Mouse (Mus musculus) cerebellum, adult 9-11 months (tissue): Measurements from ENCODE around the gene Ocm.
"Not testable (repeated sequence)": the region's sequence is repeated elsewhere in the genome, so short reads cannot be mapped to it uniquely, and the experiment has no call there.

Experiments used
- DNase-seq: peaks from one replicate; pipeline ENCODE4 v3.0.0; 2022

Ocm gene

DNA sequence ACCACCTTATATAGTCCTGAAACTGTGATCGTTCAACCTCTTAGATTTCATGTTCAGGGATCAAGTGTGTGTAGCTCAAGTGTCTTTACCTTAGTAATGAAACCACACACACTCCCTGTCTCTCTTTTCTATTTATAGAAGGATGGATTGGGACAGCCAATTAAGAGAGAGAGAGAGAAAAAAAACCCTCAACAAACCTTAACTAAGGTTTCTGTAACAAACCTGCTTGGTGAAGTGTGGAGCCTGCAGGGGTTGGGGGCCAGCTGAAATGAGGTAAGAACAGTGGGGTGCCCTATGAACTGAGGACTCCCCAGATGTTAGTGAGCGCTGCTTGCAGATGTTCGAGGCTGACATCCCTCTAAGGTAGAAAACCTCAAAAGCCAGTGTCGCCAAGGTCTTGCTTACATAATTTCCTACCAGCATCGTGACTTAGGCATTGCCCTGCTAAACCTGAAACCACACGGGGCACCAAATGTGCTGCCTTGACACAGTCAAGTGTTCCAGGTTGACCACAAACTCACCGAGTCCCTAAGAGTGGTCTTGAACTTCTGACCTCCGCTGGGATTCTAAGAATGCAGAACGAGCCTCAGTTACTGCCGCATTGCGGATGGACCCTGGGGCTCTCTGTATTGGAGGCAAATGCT lies at the start of gene Ocm:
Ocm (minus strand) TSS at position 51 of the 644 bp plus-strand sequence.
- no peak for DNase-seq

DNA sequence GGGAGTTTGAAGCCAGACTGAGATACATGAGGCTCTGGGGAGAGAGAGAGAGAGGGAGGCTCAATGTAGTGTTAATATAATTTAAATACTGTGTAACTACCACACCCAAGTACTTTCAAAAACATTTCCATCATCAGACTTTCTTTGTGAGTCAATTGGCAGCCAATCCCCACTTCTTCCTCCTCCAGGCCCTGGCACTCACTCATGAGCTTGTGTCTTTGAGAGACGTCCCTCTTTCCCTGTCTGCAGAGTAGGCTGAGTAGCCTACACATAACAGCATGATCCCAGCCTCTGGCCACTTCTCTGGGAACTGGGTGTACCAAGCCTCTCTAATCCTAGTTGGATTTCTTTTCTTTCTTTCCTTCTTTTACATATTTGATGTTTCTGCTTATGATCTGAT lies 44.8 kb upstream of the Ocm start:
- no peak for DNase-seq

DNA sequence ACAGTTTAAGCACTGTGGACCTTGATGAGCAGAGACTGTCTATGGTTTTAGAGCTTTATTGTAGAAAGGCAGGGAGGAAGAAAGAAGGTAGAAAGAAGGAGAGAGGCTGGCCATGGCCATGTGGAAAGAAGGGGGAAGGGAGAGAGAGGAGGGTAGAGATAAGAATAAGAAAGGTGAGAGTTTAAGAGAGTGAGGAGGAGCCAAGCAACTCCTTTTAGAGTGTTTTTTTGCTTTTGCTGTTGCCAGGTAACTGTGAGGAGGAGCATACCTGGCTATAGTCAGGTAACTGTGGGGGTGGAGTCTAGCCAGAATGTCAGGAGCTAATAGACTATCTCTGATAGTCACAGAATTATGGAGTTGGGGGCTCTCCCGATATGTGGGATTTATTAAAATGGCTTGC lies 43.6 kb upstream of the Ocm start:
- DNase-seq = no peak

DNA sequence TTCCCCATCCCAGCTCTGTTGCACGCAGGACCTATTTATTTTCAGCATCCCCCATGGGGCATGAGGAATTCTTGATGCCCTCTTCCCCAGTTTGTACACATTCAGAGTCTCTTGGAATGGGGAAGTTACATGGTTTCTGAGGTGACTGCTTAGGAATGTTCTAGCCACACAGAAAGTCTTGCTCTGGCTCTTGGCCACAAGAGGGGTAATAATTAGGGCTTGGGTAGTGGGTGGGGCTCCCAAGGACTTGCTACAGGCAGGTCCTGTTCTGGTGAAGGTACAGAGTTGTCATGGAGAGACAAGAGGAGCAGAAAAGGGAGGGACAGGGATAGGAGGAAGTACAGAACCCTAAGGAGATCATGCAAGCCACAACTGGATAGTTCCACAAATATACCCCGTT lies 39.6 kb upstream of the Ocm start:
- DNase-seq = no peak

DNA sequence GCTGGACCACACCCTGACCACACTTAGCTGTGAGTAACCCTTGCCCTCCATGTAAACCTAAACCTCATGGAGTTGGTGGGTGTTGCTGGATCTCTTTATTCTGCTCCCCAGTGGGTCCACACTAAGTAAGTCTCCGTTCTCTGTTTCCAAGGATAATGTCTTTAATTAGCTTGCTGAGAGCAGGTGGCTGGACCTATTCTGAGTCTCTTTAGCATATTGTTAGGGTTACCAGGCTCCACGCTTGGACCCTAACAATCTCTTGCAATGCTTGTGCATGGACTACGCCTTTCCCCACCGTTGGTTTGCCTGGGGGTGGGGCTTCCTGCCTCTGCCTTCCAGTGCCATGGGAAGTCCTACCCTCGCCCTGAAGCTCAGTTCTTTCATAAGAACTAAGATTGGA lies 37.6 kb upstream of the Ocm start:
- no peak for DNase-seq

DNA sequence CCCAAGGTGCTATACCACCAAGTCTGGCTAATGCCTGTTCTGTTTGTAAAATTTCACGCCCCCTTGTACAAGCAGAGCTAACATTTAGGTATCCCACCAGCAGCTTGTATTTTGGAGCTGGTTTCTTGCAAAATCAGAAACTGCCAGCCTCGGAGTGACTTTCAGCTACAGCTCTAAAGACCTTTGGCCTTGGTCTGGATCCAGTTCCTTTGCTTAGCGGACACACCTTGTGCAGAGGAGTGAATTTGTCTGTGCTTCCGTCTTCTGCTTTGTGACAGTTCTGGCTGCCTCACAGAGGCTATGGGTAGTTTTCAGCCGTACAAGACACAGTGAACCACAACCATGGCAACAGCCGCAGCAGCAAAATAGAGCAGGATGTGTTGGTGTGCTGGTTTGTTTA lies 27.9 kb upstream of the Ocm start:
- DNase-seq = no peak

DNA sequence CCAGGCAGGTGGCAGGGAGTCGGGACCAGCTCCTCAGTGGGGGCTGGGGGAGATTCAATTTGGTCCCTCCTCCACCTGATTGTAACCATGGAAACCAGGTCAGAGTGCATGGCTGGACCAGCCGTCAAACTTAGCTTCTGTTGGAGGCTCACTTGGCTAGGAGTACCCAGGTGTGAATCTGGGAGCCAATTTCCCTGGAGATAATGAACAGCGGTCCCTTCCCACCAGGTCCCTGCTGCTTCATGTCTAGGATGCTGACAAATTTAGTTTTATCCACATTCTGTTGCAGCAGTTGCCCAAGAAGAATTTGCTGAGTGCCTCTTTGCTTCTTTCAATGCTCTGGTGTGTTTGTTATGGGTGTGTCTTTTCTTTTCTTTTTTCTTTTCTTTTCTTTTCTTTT lies 27.0 kb upstream of the Ocm start:
- no peak for DNase-seq

DNA sequence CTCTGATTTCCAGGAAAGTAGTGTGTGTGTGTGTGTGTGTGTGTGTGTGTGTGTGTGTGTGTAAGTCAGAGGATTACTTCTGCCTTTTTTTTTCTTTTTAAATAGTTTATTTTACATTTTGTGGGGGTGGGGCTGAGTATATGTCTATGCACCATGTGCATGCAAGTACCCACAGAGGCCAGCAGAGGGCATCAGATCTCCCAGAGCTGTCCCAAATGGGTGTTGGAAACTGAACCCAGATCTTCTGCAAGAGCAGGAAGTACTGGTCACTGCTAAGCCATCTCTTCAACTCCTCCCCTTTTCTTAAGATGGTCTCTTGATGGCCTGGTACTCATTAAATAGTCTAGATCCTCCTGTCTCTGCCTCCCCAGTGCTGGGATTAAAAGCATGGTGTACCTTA lies 24.8 kb upstream of the Ocm start:
- no peak for DNase-seq

DNA sequence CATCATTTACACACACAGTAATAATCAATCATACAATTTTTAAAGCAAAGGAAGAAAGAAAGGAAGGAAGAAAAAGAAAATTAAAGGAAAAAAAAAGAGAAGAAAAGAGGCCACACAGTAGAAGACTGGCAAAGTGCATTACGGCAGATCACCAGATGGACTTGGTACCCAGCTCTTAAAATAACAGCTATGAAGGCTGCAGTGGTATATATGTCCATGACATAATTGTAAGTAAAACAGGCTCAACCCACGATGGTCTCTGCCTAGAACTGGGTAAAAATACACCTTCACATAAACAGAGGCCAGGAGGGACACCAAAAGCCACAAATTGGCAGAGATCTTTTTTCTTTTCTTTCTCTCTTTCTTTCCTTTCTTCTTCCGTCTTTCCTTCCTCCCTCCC lies 23.4 kb upstream of the Ocm start:
- no peak for DNase-seq

DNA sequence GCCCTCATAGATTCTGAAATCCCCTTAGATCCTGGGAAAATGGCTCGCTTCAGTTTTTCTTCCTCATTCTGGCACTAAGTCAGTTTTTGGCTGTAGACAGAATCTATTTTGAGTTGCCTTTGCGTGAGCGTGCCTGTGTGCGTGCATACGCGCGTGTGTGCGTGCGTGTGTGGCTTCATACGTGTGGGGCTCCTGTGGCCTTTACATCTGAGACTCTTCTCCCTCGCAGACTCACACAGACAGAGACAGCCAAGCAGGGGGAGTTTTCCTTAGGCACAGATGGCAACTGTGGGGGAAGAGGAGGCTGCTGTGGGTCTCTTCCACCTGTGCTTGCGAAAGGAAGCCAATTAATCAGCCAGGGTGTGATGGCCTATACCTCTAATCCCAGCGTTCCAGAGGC lies 20.9 kb upstream of the Ocm start:
- DNase-seq = peak; percentile 48

DNA sequence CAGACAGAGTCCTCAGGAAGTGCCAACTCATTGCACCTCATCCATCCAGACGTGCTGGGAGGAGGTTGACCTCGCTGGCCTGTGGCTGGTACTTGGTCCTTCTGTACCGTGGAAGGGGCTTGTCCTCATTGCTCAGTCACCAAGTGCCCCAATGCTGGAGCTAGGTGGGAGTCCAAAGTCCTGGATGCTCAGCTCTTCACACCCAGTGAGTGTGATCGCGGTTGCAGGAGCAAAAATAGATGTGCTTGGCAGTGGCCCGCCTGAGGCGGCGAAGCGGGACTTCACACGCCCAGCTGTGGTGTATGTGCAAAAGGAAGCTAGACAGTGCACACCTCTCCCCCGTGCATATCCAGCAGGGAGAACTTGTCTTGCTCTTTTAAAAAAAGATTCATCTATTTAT lies 16.7 kb upstream of the Ocm start:
- no peak for DNase-seq

DNA sequence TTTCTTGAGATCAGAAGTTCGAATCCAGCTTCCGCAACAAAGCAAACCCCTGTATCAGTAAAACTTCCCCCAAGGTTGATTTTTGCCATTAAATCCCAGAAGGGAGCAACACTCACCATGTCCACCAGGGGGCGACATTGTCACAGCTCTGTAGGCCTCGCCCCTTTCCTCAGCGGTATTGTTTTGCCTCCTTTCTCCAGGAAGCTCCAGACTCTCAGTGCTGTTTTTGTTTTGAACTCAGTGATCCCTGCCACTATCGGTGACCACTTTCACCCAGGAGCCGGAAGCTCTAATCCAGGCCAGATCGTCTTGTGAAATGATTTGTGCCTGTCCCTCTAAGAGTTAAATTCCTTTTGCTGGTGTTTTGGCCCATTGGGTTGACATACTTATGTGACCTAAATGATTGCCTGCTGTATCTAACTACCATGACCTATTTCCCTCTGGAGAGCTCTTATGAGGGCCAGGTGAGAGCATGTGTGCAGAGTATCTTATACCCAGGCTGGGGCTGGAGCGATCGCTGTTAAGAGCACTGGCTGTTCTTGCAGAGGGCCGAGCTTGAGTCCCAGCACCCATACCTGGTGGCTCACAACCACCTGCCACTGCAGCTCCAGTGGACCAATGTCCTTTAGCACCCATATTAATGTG lies 14.4 kb upstream of the Ocm start:
- DNase-seq = peak; percentile 57

DNA sequence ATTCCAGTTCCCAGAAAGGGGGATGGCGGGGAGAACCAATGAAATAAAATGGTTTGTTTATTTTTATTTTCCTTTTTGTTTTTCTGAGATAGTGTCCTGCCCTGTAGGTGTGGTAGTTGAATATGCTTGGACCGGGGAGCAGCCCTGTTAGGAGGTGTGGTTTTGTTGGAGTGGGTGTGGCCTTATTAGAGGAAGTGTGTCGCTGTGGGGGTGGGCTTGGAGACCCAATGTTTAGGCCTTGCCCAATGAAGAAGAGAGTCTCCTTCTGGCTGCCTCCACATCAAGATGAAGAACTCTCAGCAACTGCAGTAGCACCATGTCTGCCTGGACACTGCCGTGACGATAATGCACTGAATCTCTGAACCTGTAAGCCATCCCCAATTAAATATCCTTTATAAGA lies 13.4 kb upstream of the Ocm start:
- DNase-seq = no peak

DNA sequence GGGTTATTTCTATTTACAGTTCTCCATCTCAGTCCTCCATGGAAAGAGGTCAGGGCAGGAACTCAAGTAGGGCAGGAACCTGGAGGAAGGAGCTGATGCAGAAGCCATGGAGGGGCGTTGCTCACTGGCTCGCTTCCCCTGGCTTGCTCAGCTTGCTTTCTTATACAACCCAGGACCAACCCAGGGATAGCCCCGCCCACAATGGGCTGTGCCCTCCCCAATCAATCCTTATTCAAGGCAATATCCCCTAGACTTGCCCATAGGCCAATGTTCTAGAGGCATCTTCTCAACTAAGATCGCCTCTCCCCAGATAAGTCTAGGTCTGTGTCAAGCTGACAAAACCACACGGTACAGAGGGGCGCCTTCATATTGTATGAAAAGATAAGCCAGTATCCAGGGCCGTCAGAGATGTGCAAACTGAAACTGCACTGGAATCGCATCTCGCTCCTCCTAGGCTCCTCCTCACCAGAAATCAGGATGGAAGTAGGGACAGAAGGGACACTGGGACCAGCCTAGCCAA lies 12.7 kb upstream of the Ocm start:
- DNase-seq = no peak

DNA sequence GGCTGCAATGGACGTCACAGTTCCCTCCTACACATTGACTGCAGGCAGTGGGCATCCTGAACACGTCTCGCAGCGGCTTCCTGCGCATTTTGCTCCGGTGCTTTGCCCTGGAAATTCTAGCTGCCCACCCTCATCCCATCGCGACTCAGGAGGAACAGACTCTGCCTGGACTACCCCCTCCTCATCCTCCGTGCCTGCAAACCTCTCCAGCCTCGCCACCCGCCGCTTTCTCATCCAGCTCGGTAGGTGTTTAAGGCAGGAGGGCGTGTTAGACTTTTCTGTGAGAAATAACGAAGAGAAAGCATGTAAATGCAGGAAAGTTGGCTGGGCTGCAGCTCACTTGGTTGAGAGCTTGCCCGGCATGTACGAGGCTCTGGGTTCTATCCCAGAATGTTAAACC lies 10.5 kb upstream of the Ocm start:
- no peak for DNase-seq

DNA sequence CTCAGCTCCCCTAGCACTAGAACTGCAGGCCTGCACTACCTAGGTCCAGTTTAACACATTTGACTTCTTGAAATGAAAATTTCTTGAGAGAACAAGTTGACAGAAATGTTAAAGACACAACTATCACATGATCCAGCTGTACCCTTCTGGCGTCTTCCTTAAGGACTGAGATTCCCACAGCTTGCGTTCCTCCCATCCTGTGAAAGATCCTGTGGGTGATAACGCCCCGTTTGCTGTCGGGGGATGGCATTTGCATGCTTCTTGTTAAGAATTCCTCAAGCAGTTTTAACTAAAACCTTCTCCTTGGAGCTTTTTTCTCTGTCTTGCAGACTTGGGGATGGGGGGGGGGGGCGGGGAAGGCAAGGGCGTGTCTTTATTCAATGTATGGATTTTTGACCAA lies 8.1 kb upstream of the Ocm start:
- no peak for DNase-seq

DNA sequence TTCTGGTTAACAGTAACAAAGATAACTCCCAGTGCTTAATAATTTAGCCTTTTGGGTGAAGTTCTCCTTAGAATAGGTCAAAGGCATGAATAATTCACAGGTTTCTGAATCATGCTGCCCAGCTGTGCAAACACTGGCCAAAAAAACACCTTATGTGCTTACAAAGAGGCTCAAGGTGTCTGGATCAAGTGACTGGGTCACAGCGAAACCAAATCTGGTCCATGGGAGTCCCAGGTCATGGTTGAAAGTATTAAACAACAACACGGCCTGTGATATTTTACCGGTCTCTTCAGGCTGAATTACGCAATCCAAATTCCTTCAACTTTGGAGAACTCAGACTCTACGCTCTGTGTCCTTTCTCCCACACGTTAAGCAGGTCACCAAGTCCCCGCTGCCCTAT lies 6.0 kb upstream of the Ocm start:
- DNase-seq = no peak

DNA sequence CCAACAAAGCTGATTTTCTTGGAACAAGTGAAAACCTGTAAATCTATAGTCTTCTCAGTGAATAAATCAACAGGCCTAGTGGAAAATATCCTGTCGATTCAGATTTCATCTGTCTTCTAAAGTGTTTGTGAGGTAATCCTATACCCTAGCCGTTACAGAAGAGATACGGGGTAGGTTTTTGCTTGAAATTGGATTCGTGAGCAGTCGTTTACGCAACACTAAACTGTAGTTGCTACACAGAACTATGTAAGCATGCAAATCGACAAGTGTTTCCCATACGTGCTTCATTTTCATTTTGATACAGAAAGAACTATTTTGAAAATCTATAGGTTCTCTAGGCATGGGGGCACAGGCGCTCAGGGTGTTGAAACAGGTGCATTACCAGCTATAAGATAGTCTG lies 10.6 kb downstream of the Ocm start:
- DNase-seq = no peak

DNA sequence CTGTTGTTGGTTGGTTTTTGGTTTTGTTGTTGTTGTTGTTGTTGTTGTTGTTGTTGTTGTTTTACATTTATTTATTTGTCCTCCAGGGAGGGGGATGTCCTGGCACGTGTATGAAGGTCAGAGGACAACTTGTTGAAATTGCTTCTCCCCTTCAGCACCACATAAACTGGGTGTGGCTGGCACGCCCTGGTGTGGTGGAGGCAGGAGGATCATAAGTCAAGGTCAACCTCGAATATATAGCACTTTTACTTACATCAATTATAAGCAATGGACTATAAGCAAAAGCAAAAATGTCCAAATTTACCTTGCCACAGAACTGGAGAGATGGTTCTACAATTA lies 11.2 kb downstream of the Ocm start:
- peak; percentile 9 for DNase-seq

DNA sequence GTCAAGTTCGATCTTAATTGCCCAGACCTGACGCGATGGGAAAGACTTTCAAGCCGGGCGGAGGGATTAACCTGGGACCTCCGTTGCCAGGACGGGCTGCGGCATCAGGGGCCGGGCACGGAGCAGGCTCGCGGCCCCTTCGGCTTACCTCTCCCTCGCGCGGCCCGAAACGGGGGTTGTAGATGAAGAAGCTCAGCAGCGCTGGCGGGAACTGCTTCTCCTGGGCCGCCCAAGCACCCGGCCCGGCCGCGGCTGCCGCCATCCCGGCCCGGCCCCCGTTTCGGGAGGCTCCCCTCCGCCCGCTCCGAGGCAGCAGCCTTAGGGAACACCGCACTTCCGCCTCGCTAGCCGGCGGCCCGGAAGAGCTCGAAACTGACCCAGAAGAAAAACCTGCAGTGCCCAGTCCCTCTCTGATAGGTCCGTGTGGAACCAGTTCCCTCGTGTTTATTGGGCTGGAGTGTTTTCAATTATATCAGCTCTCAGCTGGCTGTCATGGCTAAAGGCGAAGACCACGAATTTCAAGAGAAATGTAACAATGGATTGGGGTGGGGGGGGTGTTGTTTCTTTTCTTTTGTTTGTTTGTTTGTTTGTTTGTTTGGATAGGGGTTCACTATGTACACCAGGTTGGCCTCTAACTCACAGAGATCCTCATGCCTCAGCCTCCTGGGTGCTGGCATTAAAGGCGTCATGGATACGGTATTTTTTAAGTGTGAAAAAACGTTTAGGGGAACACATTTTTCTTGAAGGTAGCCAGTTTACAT lies 11.7 kb downstream of the Ocm start, which contains the start of gene Ccz1:
Ccz1 (minus strand) TSS at position 327 of the 761 bp plus-strand sequence.
- peak; percentile 81 for DNase-seq

DNA sequence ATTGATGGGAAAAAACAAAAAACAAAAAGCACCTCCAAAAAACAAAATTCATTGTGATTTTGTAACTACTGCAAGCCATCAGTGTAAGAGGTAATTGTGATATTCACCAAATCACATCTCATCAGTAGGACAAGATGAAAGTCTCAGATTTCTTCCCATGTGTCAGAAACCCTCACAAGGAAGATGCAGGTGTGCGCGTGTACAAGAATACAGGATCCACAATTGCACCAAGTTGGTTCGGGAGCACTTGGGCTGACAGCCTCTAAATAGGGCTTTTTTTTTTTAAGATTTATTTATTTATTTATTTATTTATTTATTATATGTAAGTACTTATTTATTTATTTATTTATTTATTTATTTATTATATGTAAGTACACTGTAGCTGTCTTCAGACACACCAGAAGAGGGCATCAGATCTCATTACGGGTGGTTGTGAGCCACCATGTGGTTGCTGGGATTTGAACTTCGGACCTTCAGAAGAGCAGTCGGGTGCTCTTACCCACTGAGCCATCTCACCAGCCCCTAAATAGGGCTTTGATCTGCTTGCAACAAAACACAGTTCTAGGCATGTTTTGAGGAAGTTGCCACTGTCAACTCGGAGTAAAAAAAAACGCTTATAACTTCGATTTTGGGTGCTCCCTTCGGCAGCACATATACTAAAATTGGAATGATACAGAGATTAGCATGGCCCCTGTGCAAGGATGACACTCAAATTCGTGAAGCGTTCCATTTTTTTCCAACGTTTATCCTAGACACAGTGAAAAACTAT lies 12.9 kb downstream of the Ocm start:
- not testable (repeated sequence) for DNase-seq

DNA sequence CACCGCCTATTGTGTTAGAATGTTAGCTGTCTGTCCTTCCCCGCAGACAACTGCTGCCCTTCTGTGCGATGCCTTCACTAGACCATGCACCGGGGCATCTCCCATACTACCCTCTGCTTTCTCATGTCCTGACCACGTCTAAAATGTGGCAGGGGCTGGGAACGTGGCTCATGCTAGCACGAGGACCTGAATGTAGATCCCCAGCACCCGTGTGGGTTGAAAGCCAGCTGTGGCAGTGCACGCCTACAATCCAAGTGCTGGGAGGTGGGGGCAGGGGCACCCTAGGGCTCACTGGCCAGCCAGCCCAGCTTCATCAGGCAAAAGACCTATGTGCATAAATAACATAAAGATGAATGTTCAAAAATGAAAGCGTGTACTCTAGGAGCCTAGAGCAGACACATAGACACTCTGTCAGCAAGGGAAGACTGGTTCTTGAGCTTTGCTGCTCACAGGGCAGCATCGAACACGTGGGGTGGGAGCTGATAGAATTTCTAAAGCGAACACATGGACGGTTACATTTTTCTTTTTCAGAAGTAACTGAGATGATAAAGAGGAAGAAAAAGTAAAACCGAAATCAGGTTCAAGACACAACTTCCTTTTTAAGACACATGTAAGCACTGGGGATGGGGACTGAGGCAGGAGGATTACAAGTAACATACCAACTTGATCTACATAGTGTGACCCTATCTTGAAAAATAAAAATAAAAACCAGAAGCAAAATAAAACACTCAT lies 23.8 kb downstream of the Ocm start:
- no peak for DNase-seq

DNA sequence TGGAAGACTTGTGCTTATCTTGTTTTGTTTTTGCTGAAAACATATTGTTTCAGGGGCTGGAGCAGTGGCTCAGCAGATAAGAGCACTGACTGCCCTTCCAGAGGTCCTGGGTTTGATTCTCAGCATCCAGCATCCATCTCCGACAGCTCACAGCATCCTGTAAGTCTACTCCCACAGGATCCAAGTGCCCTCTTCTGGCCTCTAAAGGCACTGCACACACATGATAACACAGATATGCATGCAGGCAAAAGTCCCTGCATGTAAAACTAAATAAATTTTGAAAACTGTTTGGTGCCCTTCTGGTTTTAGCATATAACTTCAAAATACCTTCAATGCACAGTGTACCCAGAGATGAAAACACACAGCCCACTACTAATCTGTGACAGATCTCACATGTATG lies 27.1 kb downstream of the Ocm start:
- no peak for DNase-seq
